Mouse (Mus musculus): ENCODE data around the gene Mia. TPM values are rescaled to one million over a fixed set of nuclear protein-coding genes. Genes with fewer than 3 reads are reported as not detected.

The Mia gene
- polyA plus RNA-seq, 1 experiment, result 13.5 TPM

- DNase-seq, result no peak
- H3K4me3 ChIP-seq (replicated peaks; ENCODE audit: extremely low read depth, low read depth, low read length), result no peak overlapping the region
- 0 out of 2 replicates have a peak, but pooled peaks cover 3% of the 10 kb centered on the region for H3K4me1 ChIP-seq (ENCODE audit: control insufficient read depth, insufficient read depth, low read length)
- TF ChIP-seq POLR2A (IDR thresholded peaks at IDR 0.05; ENCODE audit: borderline replicate concordance, extremely low read depth, low read depth, low read length) (no peak), CTCF (IDR thresholded peaks at IDR 0.05; ENCODE audit: insufficient read depth, low read length) (no peak)
- 87% methylated on average over 7 of the region's 7 CpGs for WGBS
Observed at GRCm38 (mm10) chr7:27174896-27175295, 6.1 kb downstream of the Mia start.

- 0 out of 2 replicates have a peak, but pooled peaks cover 3% of the 10 kb centered on the region for H3K4me1 ChIP-seq (ENCODE audit: control insufficient read depth, insufficient read depth, low read length)
- H3K4me3 ChIP-seq (replicated peaks; ENCODE audit: extremely low read depth, low read depth, low read length), result no peak overlapping the region
- whole genome bisulfite sequencing, result 92% methylated on average over 15 of the region's 15 CpGs
- TF ChIP-seq POLR2A (IDR thresholded peaks at IDR 0.05; ENCODE audit: borderline replicate concordance, extremely low read depth, low read depth, low read length), result no peak
- no peak for TF ChIP-seq CTCF (IDR thresholded peaks at IDR 0.05; ENCODE audit: insufficient read depth, low read length)
- DNase-seq, result no peak
Observed at GRCm38 (mm10) chr7:27174496-27174895, 6.5 kb downstream of the Mia start.

GRCm38 (mm10) chr7:27170981-27171380, 10.0 kb downstream of the Mia start:
- no peak for TF ChIP-seq CTCF (IDR thresholded peaks at IDR 0.05; ENCODE audit: insufficient read depth, low read length)
- no peak for TF ChIP-seq POLR2A (IDR thresholded peaks at IDR 0.05; ENCODE audit: borderline replicate concordance, extremely low read depth, low read depth, low read length)
- peaks cover 4% of the 10 kb centered on the region; the same call in 1 of the 2 replicates for H3K4me1 ChIP-seq (ENCODE audit: control insufficient read depth, insufficient read depth, low read length)
- no peak for DNase-seq
- 91% methylated on average over 3 of the region's 3 CpGs for WGBS
- H3K4me3 ChIP-seq (replicated peaks; ENCODE audit: extremely low read depth, low read depth, low read length), result no peak overlapping the region

GRCm38 (mm10) chr7:27168371-27168770, 12.6 kb downstream of the Mia start:
- DNase-seq, result no peak
- Histone ChIP-seq H3K4me1 (ENCODE audit: control insufficient read depth, insufficient read depth, low read length) (peaks cover 23% of the 10 kb centered on the region), H3K4me3 (replicated peaks; ENCODE audit: extremely low read depth, low read depth, low read length) (no peak overlapping the region)
- TF ChIP-seq CTCF (IDR thresholded peaks at IDR 0.05; ENCODE audit: insufficient read depth, low read length) (no peak), POLR2A (IDR thresholded peaks at IDR 0.05; ENCODE audit: borderline replicate concordance, extremely low read depth, low read depth, low read length) (no peak)
- 92% methylated on average over 5 of the region's 5 CpGs for WGBS

- 61% methylated on average over 11 of the region's 11 CpGs for WGBS
- peak overlapping the region; percentile 57 for H3K4me3 ChIP-seq (replicated peaks; ENCODE audit: extremely low read depth, low read depth, low read length)
- H3K4me1 ChIP-seq (ENCODE audit: control insufficient read depth, insufficient read depth, low read length), result peaks cover 29% of the 10 kb centered on the region
- TF ChIP-seq CTCF (IDR thresholded peaks at IDR 0.05; ENCODE audit: insufficient read depth, low read length) (no peak), POLR2A (IDR thresholded peaks at IDR 0.05; ENCODE audit: borderline replicate concordance, extremely low read depth, low read depth, low read length) (no peak)
- DNase-seq, result no peak
Observed at GRCm38 (mm10) chr7:27167475-27168094, 13.4 kb downstream of the Mia start.

GRCm38 (mm10) chr7:27166614-27167474, 14.1 kb downstream of the Mia start, which contains the start of gene Egln2:
Egln2 (minus strand) TSS chr7:27166802.
- 1% methylated on average over 61 of the region's 61 CpGs for WGBS
- TF ChIP-seq POLR2A (IDR thresholded peaks at IDR 0.05; ENCODE audit: borderline replicate concordance, extremely low read depth, low read depth, low read length) (peak; percentile 91; the same call in 1 of the 2 replicates), CTCF (IDR thresholded peaks at IDR 0.05; ENCODE audit: insufficient read depth, low read length) (no peak)
- Histone ChIP-seq H3K4me1 (ENCODE audit: control insufficient read depth, insufficient read depth, low read length) (peaks cover 32% of the 10 kb centered on the region), H3K4me3 (replicated peaks; ENCODE audit: extremely low read depth, low read depth, low read length) (peak within 1 kb of the TSS; percentile 75)
- DNase-seq, result peak; percentile 94

GRCm38 (mm10) chr7:27166229-27166613, 14.7 kb downstream of the Mia start:
- TF ChIP-seq POLR2A (IDR thresholded peaks at IDR 0.05; ENCODE audit: borderline replicate concordance, extremely low read depth, low read depth, low read length) (peak; percentile 93), CTCF (IDR thresholded peaks at IDR 0.05; ENCODE audit: insufficient read depth, low read length) (no peak)
- WGBS, result under 1% methylated on average over 43 of the region's 43 CpGs

GRCm38 (mm10) chr7:27165696-27166095, 15.3 kb downstream of the Mia start:
- 2% methylated on average over 8 of the region's 8 CpGs for WGBS

More at GRCm38 (mm10) chr7:27166229-27166613, 14.7 kb downstream of the Mia start:
- peaks cover 36% of the 10 kb centered on the region for H3K4me1 ChIP-seq (ENCODE audit: control insufficient read depth, insufficient read depth, low read length)
- DNase-seq, result peak; percentile 86
- H3K4me3 ChIP-seq (replicated peaks; ENCODE audit: extremely low read depth, low read depth, low read length), result peak overlapping the region; percentile 75

GRCm38 (mm10) chr7:27165007-27165655, 15.8 kb downstream of the Mia start:
- Histone ChIP-seq H3K4me3 (replicated peaks; ENCODE audit: extremely low read depth, low read depth, low read length) (peak overlapping the region; percentile 75), H3K4me1 (ENCODE audit: control insufficient read depth, insufficient read depth, low read length) (peaks cover 41% of the 10 kb centered on the region)
- WGBS, result 48% methylated on average over 23 of the region's 23 CpGs
- TF ChIP-seq POLR2A (IDR thresholded peaks at IDR 0.05; ENCODE audit: borderline replicate concordance, extremely low read depth, low read depth, low read length) (peak; percentile 25; the same call in 1 of the 2 replicates), CTCF (IDR thresholded peaks at IDR 0.05; ENCODE audit: insufficient read depth, low read length) (no peak)
- DNase-seq, result peak; percentile 41

More at GRCm38 (mm10) chr7:27165696-27166095, 15.3 kb downstream of the Mia start:
- H3K4me1 ChIP-seq (ENCODE audit: control insufficient read depth, insufficient read depth, low read length), result peaks cover 36% of the 10 kb centered on the region
- TF ChIP-seq CTCF (IDR thresholded peaks at IDR 0.05; ENCODE audit: insufficient read depth, low read length) (no peak), POLR2A (IDR thresholded peaks at IDR 0.05; ENCODE audit: borderline replicate concordance, extremely low read depth, low read depth, low read length) (no peak)
- H3K4me3 ChIP-seq (replicated peaks; ENCODE audit: extremely low read depth, low read depth, low read length), result peak overlapping the region; percentile 75
- DNase-seq, result no peak
